Mouse (Mus musculus): ENCODE data around the gene Ptpn5.

DNA sequence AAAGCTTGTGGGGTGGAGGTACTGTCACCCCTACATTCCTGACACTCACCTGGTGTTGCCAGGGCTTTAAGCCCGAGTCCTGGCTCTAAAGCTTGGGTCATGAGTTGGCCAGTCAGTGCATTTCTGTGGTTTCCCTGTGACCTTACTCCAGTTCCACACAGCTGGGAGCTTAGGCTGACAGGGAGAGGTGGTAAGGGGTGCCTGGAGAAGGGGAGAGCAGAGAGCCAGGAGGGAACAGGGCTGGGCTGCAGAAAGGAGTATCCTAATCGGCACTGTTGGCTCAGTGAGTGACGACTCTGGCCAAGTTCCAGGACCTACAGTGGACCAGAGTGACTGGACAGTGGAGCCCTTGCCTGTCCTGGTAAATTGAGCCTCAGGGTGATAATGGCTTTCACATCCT lies 81.2 kb downstream of the Ptpn5 start:
- TF ChIP-seq MAX (IDR thresholded peaks at IDR 0.05; ENCODE audit: low read depth) (no peak), POLR2A (IDR thresholded peaks at IDR 0.05; ENCODE audit: insufficient read length, low read depth) (no peak), CEBPB (IDR thresholded peaks at IDR 0.05; ENCODE audit: insufficient read depth, poor library complexity, severe bottlenecking) (no peak), TCF12 (IDR thresholded peaks at IDR 0.05; ENCODE audit: insufficient read depth, poor library complexity, severe bottlenecking) (no peak), POLR2AphosphoS2 (IDR thresholded peaks at IDR 0.05; ENCODE audit: insufficient read length, low read depth) (no peak), MYOG (IDR thresholded peaks at IDR 0.05; ENCODE audit: control insufficient read depth in 1 of 3, insufficient read depth in 1 of 3, insufficient read length in 2 of 3, low read depth in 2 of 3) (no peak), REST (IDR thresholded peaks at IDR 0.05; ENCODE audit: insufficient read depth, insufficient read length) (no peak), E2F4 (IDR thresholded peaks at IDR 0.05; ENCODE audit: insufficient read depth) (no peak)
